Mouse (Mus musculus): ENCODE results near the gene Med22. TPM values are rescaled to one million over a fixed set of nuclear protein-coding genes. Genes with fewer than 3 reads are reported as not detected.

Med22 gene
- polyA plus RNA-seq, 1 experiment from 2014 or later: 38.6 TPM

- H3K9me3 ChIP-seq (replicated peaks; ENCODE audit: low read length): no peaks in the 10 kb centered on the region
- no peak for ATAC-seq (replicated peaks; ENCODE audit: low FRiP score, low read depth)
- no peaks in the 10 kb centered on the region for H3K27me3 ChIP-seq (ENCODE audit: insufficient read depth, low read length)
- peaks cover 20% of the 10 kb centered on the region; the same call in 1 of the 2 replicates for H3K4me1 ChIP-seq (replicated peaks; ENCODE audit: insufficient read depth, low read length)
- 94% methylated on average over 3 of the region's 3 CpGs for WGBS
- no peak overlapping the region for H3K4me2 ChIP-seq (ENCODE audit: low read length)
- peaks cover 31% of the 10 kb centered on the region for H3K36me3 ChIP-seq (ENCODE audit: insufficient read depth, low read length)
- DNase-seq (ENCODE audit: low spot score): no peak
- H3K4me3 ChIP-seq (replicated peaks; ENCODE audit: low read depth, low read length): no peak overlapping the region
- no peak overlapping the region for H3K27ac ChIP-seq
- TF ChIP-seq CTCF (IDR thresholded peaks at IDR 0.05; ENCODE audit: low read depth): no peak
- no peak overlapping the region for H3K9ac ChIP-seq (ENCODE audit: low read depth, low read length)
These were observed 4.0 kb downstream of the Med22 start for GRCm38 (mm10) chr2:26906431-26906830.

GRCm38 (mm10) chr2:26905936-26906335 lies 4.5 kb downstream of the Med22 start:
- Histone ChIP-seq H3K27me3 (ENCODE audit: insufficient read depth, low read length) (no peaks in the 10 kb centered on the region), H3K4me3 (replicated peaks; ENCODE audit: low read depth, low read length) (no peak overlapping the region), H3K36me3 (ENCODE audit: insufficient read depth, low read length) (peaks cover 31% of the 10 kb centered on the region), H3K27ac (no peak overlapping the region), H3K9me3 (replicated peaks; ENCODE audit: low read length) (no peaks in the 10 kb centered on the region), H3K4me1 (replicated peaks; ENCODE audit: insufficient read depth, low read length) (peaks cover 20% of the 10 kb centered on the region; the same call in 1 of the 2 replicates), H3K9ac (ENCODE audit: low read depth, low read length) (no peak overlapping the region), H3K4me2 (ENCODE audit: low read length) (no peak overlapping the region)
- 95% methylated on average over 2 of the region's 2 CpGs for WGBS
- no peak for TF ChIP-seq CTCF (IDR thresholded peaks at IDR 0.05; ENCODE audit: low read depth)
- ATAC-seq (replicated peaks; ENCODE audit: low FRiP score, low read depth) (no peak), DNase-seq (ENCODE audit: low spot score) (no peak)

- Histone ChIP-seq H3K4me2 (ENCODE audit: low read length) (peak overlapping the region; percentile 73), H3K4me3 (replicated peaks; ENCODE audit: low read depth, low read length) (peak overlapping the region; percentile 67), H3K9ac (ENCODE audit: low read depth, low read length) (peak overlapping the region; percentile 71), H3K4me1 (replicated peaks; ENCODE audit: insufficient read depth, low read length) (peaks cover 9% of the 10 kb centered on the region; the same call in 1 of the 2 replicates), H3K27ac (peak overlapping the region; percentile 84), H3K9me3 (replicated peaks; ENCODE audit: low read length) (no peaks in the 10 kb centered on the region), H3K36me3 (ENCODE audit: insufficient read depth, low read length) (peaks cover 42% of the 10 kb centered on the region), H3K27me3 (ENCODE audit: insufficient read depth, low read length) (no peaks in the 10 kb centered on the region)
- TF ChIP-seq CTCF (IDR thresholded peaks at IDR 0.05; ENCODE audit: low read depth): no peak
- 9% methylated on average over 7 of the region's 7 CpGs for WGBS
- DNase-seq (ENCODE audit: low spot score) (no peak), ATAC-seq (replicated peaks; ENCODE audit: low FRiP score, low read depth) (no peak)
These were observed 7.2 kb downstream of the Med22 start for GRCm38 (mm10) chr2:26903311-26903710.

DNA sequence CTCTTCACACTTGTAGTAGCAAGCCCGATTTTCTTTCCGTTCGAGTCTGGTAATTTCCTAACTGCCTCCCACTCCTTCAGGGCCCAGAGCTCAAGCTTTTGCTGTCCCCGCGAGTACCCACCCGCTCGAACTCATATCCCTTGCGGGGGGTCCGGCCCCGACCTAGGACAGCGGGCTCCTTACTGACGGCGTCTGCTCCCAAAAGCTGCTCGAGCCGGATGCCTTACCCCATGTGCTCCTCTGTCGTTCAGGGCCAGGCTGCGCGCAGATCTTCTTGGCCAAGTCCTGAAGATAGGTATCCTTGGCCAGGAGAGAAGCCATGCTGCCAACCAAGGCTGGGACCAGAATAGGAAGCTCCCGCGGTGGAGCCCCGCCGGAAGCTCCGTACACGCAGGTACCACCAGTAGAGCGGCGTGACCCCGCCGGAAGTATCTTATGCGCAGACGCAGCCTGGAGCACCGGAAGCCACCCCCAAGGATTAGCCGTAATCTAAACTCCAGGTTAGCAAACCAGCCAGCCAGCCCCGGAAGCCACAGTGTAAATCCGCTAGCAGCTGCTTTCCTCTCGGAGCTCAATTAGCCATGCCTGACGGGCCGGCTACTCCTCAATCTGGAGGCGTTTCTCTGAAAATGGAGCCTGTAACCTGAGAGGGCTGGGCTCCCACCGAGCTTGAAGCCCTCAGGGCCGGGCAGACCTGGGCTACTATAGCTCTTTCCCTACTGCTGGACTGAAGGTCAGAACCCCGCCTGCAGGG lies 7.8 kb downstream of the Med22 start, which contains the start of gene Surf6:
TSS of gene Surf6 (minus strand) at position 413 of the 754 bp plus-strand sequence.
- peak within 1 kb of the TSS; percentile 67 for H3K4me3 ChIP-seq (replicated peaks; ENCODE audit: low read depth, low read length)
- under 1% methylated on average over 41 of the region's 41 CpGs for WGBS
- peak; percentile 30; the same call in 1 of the 2 replicates for TF ChIP-seq CTCF (IDR thresholded peaks at IDR 0.05; ENCODE audit: low read depth)
- H3K27ac ChIP-seq: peak within 1 kb of the TSS; percentile 84
- peaks cover 42% of the 10 kb centered on the region for H3K36me3 ChIP-seq (ENCODE audit: insufficient read depth, low read length)
- H3K9me3 ChIP-seq (replicated peaks; ENCODE audit: low read length): no peaks in the 10 kb centered on the region
- H3K4me2 ChIP-seq (ENCODE audit: low read length): peak within 1 kb of the TSS; percentile 73
- DNase-seq (ENCODE audit: low spot score): peak; percentile 99
- peaks cover 9% of the 10 kb centered on the region; the same call in 1 of the 2 replicates for H3K4me1 ChIP-seq (replicated peaks; ENCODE audit: insufficient read depth, low read length)
- ATAC-seq (replicated peaks; ENCODE audit: low FRiP score, low read depth): peak; percentile 94
- H3K9ac ChIP-seq (ENCODE audit: low read depth, low read length): peak within 1 kb of the TSS; percentile 71
- no peaks in the 10 kb centered on the region for H3K27me3 ChIP-seq (ENCODE audit: insufficient read depth, low read length)

DNA sequence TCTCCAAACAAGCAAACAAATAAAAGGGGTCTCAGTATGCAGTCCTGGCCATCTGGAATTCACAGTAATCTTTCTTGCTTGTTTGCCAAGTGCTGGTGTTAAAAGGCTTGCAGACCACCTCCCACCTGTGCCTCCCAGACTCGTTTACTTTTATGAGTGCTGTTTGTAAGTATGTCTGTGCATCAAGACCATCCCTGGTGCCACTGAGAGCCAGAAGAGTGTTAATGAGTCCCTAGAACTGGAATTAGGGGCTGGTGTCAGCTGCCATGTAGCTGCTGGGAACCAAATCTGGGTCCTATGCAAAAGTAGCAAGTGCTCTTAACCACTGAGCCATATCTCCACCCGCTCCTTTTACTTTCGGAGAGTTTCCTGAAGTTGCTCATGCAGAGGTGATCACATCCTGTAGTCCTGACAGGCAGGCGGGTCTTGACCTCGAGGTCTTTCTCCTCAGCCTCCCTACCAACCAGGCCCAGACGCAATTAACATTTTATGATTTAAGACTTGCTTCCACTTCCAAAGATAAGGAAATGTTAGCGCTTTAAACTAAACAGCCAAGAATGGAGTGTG lies 8.6 kb downstream of the Med22 start:
- peak; percentile 37 for DNase-seq (ENCODE audit: low spot score)
- Histone ChIP-seq H3K4me2 (ENCODE audit: low read length) (peak overlapping the region; percentile 73), H3K36me3 (ENCODE audit: insufficient read depth, low read length) (peaks cover 43% of the 10 kb centered on the region), H3K27me3 (ENCODE audit: insufficient read depth, low read length) (no peaks in the 10 kb centered on the region), H3K27ac (peak overlapping the region; percentile 84), H3K4me1 (replicated peaks; ENCODE audit: insufficient read depth, low read length) (peaks cover 9% of the 10 kb centered on the region; the same call in 1 of the 2 replicates), H3K9me3 (replicated peaks; ENCODE audit: low read length) (no peaks in the 10 kb centered on the region), H3K9ac (ENCODE audit: low read depth, low read length) (peak overlapping the region; percentile 71; the same call in 1 of the 2 replicates), H3K4me3 (replicated peaks; ENCODE audit: low read depth, low read length) (peak overlapping the region; percentile 67)
- no peak for ATAC-seq (replicated peaks; ENCODE audit: low FRiP score, low read depth)
- WGBS: 2% methylated on average over 7 of the region's 7 CpGs
- TF ChIP-seq CTCF (IDR thresholded peaks at IDR 0.05; ENCODE audit: low read depth): no peak

DNA sequence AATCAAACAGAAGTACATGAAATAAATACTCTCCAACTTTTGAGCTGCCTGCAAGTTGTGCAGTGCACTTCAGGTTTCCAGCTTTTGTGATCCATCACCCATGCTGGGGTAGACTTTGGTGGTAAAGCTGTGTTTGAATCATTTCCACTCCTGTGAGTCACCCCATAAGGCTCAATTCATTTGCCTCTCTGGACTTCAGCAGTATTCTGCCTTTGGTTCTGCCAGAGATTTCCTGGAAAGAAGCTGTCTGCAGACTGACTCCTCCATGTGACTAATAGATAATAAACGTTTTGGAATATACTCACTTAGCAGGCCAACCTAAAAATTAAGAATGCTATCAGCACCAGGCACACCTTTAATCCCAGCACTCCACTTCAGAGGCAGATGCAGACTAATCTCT lies 9.7 kb downstream of the Med22 start:
- DNase-seq (ENCODE audit: low spot score): no peak
- peaks cover 34% of the 10 kb centered on the region for H3K36me3 ChIP-seq (ENCODE audit: insufficient read depth, low read length)

More for the DNA sequence above, 9.7 kb downstream of the Med22 start:
- ATAC-seq (replicated peaks; ENCODE audit: low FRiP score, low read depth): no peak
- no peak overlapping the region for H3K4me2 ChIP-seq (ENCODE audit: low read length)
- H3K27me3 ChIP-seq (ENCODE audit: insufficient read depth, low read length): no peaks in the 10 kb centered on the region
- H3K4me1 ChIP-seq (replicated peaks; ENCODE audit: insufficient read depth, low read length): peaks cover 9% of the 10 kb centered on the region; the same call in 1 of the 2 replicates
- H3K9ac ChIP-seq (ENCODE audit: low read depth, low read length): no peak overlapping the region
- 65% methylated on average over 1 of the region's 1 CpGs for WGBS
- H3K4me3 ChIP-seq (replicated peaks; ENCODE audit: low read depth, low read length): no peak overlapping the region
- no peak overlapping the region for H3K27ac ChIP-seq
- no peaks in the 10 kb centered on the region for H3K9me3 ChIP-seq (replicated peaks; ENCODE audit: low read length)
- TF ChIP-seq CTCF (IDR thresholded peaks at IDR 0.05; ENCODE audit: low read depth): no peak
